Mouse (Mus musculus): Measurements from ENCODE around the gene Slc16a11. TPM values are rescaled to one million over a fixed set of nuclear protein-coding genes. Genes with fewer than 3 reads are reported as not detected.

Slc16a11 gene
- total RNA-seq, 2 experiments from 2014 or later: 0.23 TPM; not detected in 1

- DNase-seq: no peak
These were observed 13.4 kb downstream of the Slc16a11 start for GRCm38 (mm10) chr11:70225798-70226601.

- no peak for DNase-seq
These were observed 14.0 kb downstream of the Slc16a11 start for GRCm38 (mm10) chr11:70226602-70226890.

- DNase-seq: no peak
These were observed 14.6 kb downstream of the Slc16a11 start for GRCm38 (mm10) chr11:70227126-70227525.

- no peak for DNase-seq
These were observed 15.2 kb downstream of the Slc16a11 start for GRCm38 (mm10) chr11:70227661-70228245.

- DNase-seq: peak; percentile 92 to 93
These were observed 16.3 kb downstream of the Slc16a11 start for GRCm38 (mm10) chr11:70228828-70229227.

GRCm38 (mm10) chr11:70229260-70230010 is 16.9 kb downstream of the Slc16a11 start, which contains the start of gene Bcl6b:
Gene Bcl6b (minus strand): TSS chr11:70229798.
- peak; percentile 34 to 68 for DNase-seq

- DNase-seq: peak; percentile 86 to 89
These were observed 17.7 kb downstream of the Slc16a11 start for GRCm38 (mm10) chr11:70230239-70230727.

GRCm38 (mm10) chr11:70232546-70232945 is 20.0 kb downstream of the Slc16a11 start:
- peak; percentile 27 to 62 for DNase-seq

GRCm38 (mm10) chr11:70233016-70233415 is 20.5 kb downstream of the Slc16a11 start:
- no peak for DNase-seq

- DNase-seq: no peak
These were observed 21.5 kb downstream of the Slc16a11 start for GRCm38 (mm10) chr11:70234037-70234436.

GRCm38 (mm10) chr11:70234497-70234896 is 21.9 kb downstream of the Slc16a11 start:
- no peak for DNase-seq

- DNase-seq: no peak
These were observed 22.8 kb downstream of the Slc16a11 start for GRCm38 (mm10) chr11:70235254-70235900.

- no peak for DNase-seq
These were observed 24.2 kb downstream of the Slc16a11 start for GRCm38 (mm10) chr11:70236717-70237116.

GRCm38 (mm10) chr11:70237457-70238167 is 25.1 kb downstream of the Slc16a11 start, which contains the start of gene 0610010K14Rik:
Gene 0610010K14Rik (minus strand): TSS chr11:70237914.
- DNase-seq: peak; percentile 98 to 99

GRCm38 (mm10) chr11:70238591-70239440 is 26.3 kb downstream of the Slc16a11 start:
- peak in 1 of 2 experiments; percentile 22 for DNase-seq

- peak; percentile 76 to 80 for DNase-seq
These were observed 27.2 kb downstream of the Slc16a11 start, which contains the start of the genes Gm21988 and Rnasek for GRCm38 (mm10) chr11:70239541-70240279. Gene Gm21988 (minus strand): TSS chr11:70239830. Gene Rnasek (minus strand): TSS chr11:70239842.

- DNase-seq: no peak
These were observed 30.0 kb downstream of the Slc16a11 start for GRCm38 (mm10) chr11:70242591-70242990.

- peak; percentile 65 to 82 for DNase-seq
These were observed 34.7 kb downstream of the Slc16a11 start for GRCm38 (mm10) chr11:70247136-70247845.

GRCm38 (mm10) chr11:70250150-70250549 is 37.6 kb downstream of the Slc16a11 start:
- no peak for DNase-seq

All from adrenal gland, postnatal 36 days (tissue).